Mouse (Mus musculus) limb, embryonic 11.5 days (tissue): ENCODE measurements around the gene 4933428G20Rik. TPM values are rescaled to one million over a fixed set of nuclear protein-coding genes. Genes with fewer than 3 reads are reported as not detected.
A peak's percentile ranks its signal among the peaks of the same experiment; 100 is the strongest.

ENCODE experiments used
- ATAC-seq: fragments of 200-750 bp; cut with Nextera tagmentation; 2 replicates; pipeline ENCODE4 v1.8.0; 2017; ENCODE audit warnings: low read depth; ENCODE audit not compliant: insufficient number of reproducible peaks, low FRiP score, low TSS enrichment
- DNase-seq: peaks from one replicate; pipeline ENCODE4 v3.0.0-alpha.2; 2015; ENCODE audit warnings: low spot score
- H3K27ac ChIP-seq: fragments of 300-500 bp; sonication (generic); replicated peaks from 2 replicates; pipeline ENCODE4 v1.5.1; 2014; ENCODE audit warnings: low read depth, mild to moderate bottlenecking, low read length
- H3K27me3 ChIP-seq: fragments of 300-500 bp; sonication (generic); 2 replicates; pipeline ENCODE4 v1.6.1; 2014; ENCODE audit warnings: mild to moderate bottlenecking, low read length, mixed read lengths; ENCODE audit not compliant: control insufficient read depth, insufficient read depth
- H3K36me3 ChIP-seq: fragments of 300-500 bp; sonication (generic); 2 replicates; pipeline ENCODE4 v1.6.1; 2014; ENCODE audit warnings: mild to moderate bottlenecking, low read length, moderate library complexity, mixed read lengths; ENCODE audit not compliant: control insufficient read depth, insufficient read depth
- H3K4me1 ChIP-seq: fragments of 300-500 bp; sonication (generic); 2 replicates; pipeline ENCODE4 v1.6.1; 2014; ENCODE audit warnings: low read length, mixed read lengths; ENCODE audit not compliant: control insufficient read depth, insufficient read depth
- H3K4me2 ChIP-seq: fragments of 300-500 bp; sonication (generic); 2 replicates; pipeline ENCODE4 v1.6.1; 2014; ENCODE audit warnings: low read depth, mild to moderate bottlenecking, moderate library complexity; ENCODE audit not compliant: severe bottlenecking
- H3K4me3 ChIP-seq: fragments of 300-500 bp; sonication (generic); 2 replicates; pipeline ENCODE4 v1.5.1; 2014; ENCODE audit warnings: low read depth, low read length
- H3K9ac ChIP-seq: fragments of 300-500 bp; sonication (generic); 2 replicates; pipeline ENCODE4 v1.6.1; 2014; ENCODE audit warnings: mild to moderate bottlenecking, low read length
- H3K9me3 ChIP-seq: fragments of 300-500 bp; sonication (generic); 2 replicates; pipeline ENCODE4 v1.6.1; 2016; ENCODE audit warnings: low read length; ENCODE audit not compliant: control insufficient read depth
- WGBS: fragments of 180-500 bp; shearing (Covaris S2); extraction: QIAGEN DNeasy Blood & Tissue Kit; methylation state at CpG from one replicate; pipeline ENCODE4 v1.1.7; 2014; 5-methylcytosine and 5-hydroxymethylcytosine counted together
- polyA plus RNA-seq: library from polyadenylated mRNA; unstranded; fragments of >200 nt; fragmentation: Nextera tagmentation; extraction: Ambion mirVana; gene quantifications from 2 replicates; pipeline ENCODE4 v1.2.1, GENCODE M21; 2014

Gene 4933428G20Rik
- polyA plus RNA-seq, 1 experiment from 2014 or later = not detected

DNA sequence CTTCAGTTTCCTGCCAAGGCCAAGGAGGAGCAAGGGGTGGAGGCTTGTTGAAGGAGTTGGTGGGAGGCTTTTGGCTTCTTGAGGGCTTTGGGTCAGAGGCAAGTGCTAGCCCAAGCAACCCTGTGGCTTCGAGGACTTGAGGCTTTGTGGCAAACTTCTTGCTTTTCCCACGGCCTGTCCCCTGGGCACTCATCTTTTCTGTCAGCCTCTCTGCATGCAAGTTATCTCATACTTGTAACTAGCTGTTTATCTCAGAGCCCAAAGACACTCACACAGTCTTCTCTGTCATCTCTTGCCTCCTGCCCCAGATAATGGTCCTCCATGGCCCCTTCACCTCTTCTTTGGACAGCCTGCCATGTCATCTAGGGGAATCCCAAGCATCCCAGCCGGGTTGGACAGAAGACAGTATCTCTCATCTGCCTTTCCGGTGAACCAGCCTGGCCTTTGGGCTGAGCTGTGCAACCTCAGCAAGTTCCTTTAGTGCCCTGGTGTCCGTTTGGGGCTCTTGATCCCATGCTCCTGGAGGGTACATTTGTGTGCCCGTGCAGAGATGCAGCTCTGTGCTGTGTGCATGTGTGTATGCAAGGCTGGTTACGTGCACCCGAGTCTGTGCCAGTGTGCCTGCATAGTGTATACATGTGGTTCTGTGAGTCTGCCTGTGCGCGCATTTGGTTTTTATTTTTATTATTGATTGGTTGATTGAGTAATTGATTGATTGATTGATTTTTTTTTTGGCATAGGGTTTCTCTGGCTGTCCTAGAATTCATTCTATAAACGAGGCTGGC lies 57.1 kb downstream of the 4933428G20Rik start:
- 0 out of 2 replicates have a peak overlapping the region, but pooled peaks have one; percentile 30 for H3K27ac ChIP-seq
- no peak overlapping the region for H3K4me3 ChIP-seq
- H3K9ac ChIP-seq = no peak overlapping the region
- H3K4me2 ChIP-seq = 0 out of 2 replicates have a peak overlapping the region, but pooled peaks have one; percentile 33
- peaks cover 16% of the 10 kb centered on the region for H3K36me3 ChIP-seq
- peaks cover 7% of the 10 kb centered on the region; the same call in 1 of the 2 replicates for H3K27me3 ChIP-seq
- WGBS = 88% methylated on average over 11 of the region's 11 CpGs
- DNase-seq = no peak
- ATAC-seq = no peak
- peaks cover 44% of the 10 kb centered on the region for H3K4me1 ChIP-seq
- H3K9me3 ChIP-seq = no peaks in the 10 kb centered on the region

- 5% methylated on average over 3 of the region's 3 CpGs for WGBS
- H3K27ac ChIP-seq = no peak overlapping the region
- no peaks in the 10 kb centered on the region for H3K9me3 ChIP-seq
- 0 out of 2 replicates have a peak overlapping the region, but pooled peaks have one; percentile 5 for H3K4me3 ChIP-seq
- H3K4me1 ChIP-seq = peaks cover 52% of the 10 kb centered on the region
- DNase-seq = peak; percentile 33
- H3K36me3 ChIP-seq = peaks cover 12% of the 10 kb centered on the region; the same call in 1 of the 2 replicates
- H3K27me3 ChIP-seq = peaks cover 7% of the 10 kb centered on the region; the same call in 1 of the 2 replicates
- H3K4me2 ChIP-seq = peak overlapping the region; percentile 33
- H3K9ac ChIP-seq = no peak overlapping the region
- no peak for ATAC-seq
These were observed 58.4 kb downstream of the 4933428G20Rik start for GRCm38 (mm10) chr11:97441658-97442125.

GRCm38 (mm10) chr11:97441036-97441657 lies 59.0 kb downstream of the 4933428G20Rik start:
- no peak overlapping the region for H3K27ac ChIP-seq
- H3K9ac ChIP-seq = 0 out of 2 replicates have a peak overlapping the region, but pooled peaks have one; percentile 68
- peaks cover 7% of the 10 kb centered on the region; the same call in 1 of the 2 replicates for H3K27me3 ChIP-seq
- ATAC-seq (no peak), DNase-seq (no peak)
- H3K4me1 ChIP-seq = peaks cover 54% of the 10 kb centered on the region
- no peaks in the 10 kb centered on the region for H3K9me3 ChIP-seq
- peak overlapping the region; percentile 81 for H3K4me2 ChIP-seq
- H3K4me3 ChIP-seq = peak overlapping the region; percentile 48
- H3K36me3 ChIP-seq = peaks cover 11% of the 10 kb centered on the region; the same call in 1 of the 2 replicates
- WGBS = 64% methylated on average over 15 of the region's 15 CpGs

Other genes starting within 250 kb of the 4933428G20Rik start
- 64.1 and 80.1 TPM in 2 replicates for gene Npepps, start 219.7 kb downstream of the 4933428G20Rik start, polyA plus RNA-seq
- 57.2 and 58.2 TPM in 2 replicates for gene Mrpl45, start 184.6 kb downstream of the 4933428G20Rik start, polyA plus RNA-seq
- 0.04 and 0.07 TPM in 2 replicates for gene Gpr179, start 148.3 kb downstream of the 4933428G20Rik start, polyA plus RNA-seq
- 2.1 and 2.2 TPM in 2 replicates for gene Socs7, start 137.8 kb downstream of the 4933428G20Rik start, polyA plus RNA-seq
- gene Arhgap23, start 84.8 kb downstream of the 4933428G20Rik start, polyA plus RNA-seq = 3.8 and 4.2 TPM in 2 replicates
- 0.28 and 0.34 TPM in 2 replicates for gene Srcin1, start 75.8 kb upstream of the 4933428G20Rik start, polyA plus RNA-seq
- 12.5 and 12.6 TPM in 2 replicates for gene Epop, start 129.4 kb upstream of the 4933428G20Rik start, polyA plus RNA-seq
- gene Mllt6, start 163.1 kb upstream of the 4933428G20Rik start, polyA plus RNA-seq = 4.0 and 4.1 TPM in 2 replicates
- 8.8 and 10.9 TPM in 2 replicates for gene Cisd3, start 185.5 kb upstream of the 4933428G20Rik start, polyA plus RNA-seq
- gene Pcgf2, start 200.2 kb upstream of the 4933428G20Rik start, polyA plus RNA-seq = 23.3 and 25.4 TPM in 2 replicates
- gene Psmb3, start 203.1 kb upstream of the 4933428G20Rik start, polyA plus RNA-seq = 546 and 550 TPM in 2 replicates
- 1.9 and 2.1 TPM in 2 replicates for gene Pip4k2b, start 244.4 kb upstream of the 4933428G20Rik start, polyA plus RNA-seq